Comparison of ENCODE assay signal across 10 mouse cellular contexts in genomic region chr2:170286773-170287172, GRCm38 (mm10).
DNase-seq lines count a peak whose midpoint lies in the region; ATAC-seq and TF ChIP-seq lines count a peak whose summit lies in the region.
"Had no signal": no experiment of that assay in that cellular context is flagged by ENCODE, and none has a peak within 500 bp of the region (broad histone marks: within the 10 kb centered on the region; RNA-seq: fewer than 3 reads in every experiment).

No protein-coding gene starts in this region.

- peak overlapping the region; percentile 80 for H3K4me2 ChIP-seq in kidney, postnatal 0 days (ENCODE audit: low read length)
- H3K4me2 ChIP-seq in embryonic facial prominence, embryonic 14.5 days (ENCODE audit: low read depth, low read length), result peak overlapping the region; percentile 76
- peak overlapping the region; percentile 89 for H3K4me2 ChIP-seq in limb, embryonic 11.5 days (ENCODE audit: low read depth, severe bottlenecking)
- H3K4me2 ChIP-seq in neural tube, embryonic 13.5 days, result peak overlapping the region; percentile 69

- H3K4me3 ChIP-seq in kidney, postnatal 0 days (replicated peaks; ENCODE audit: low read depth, low read length), result no peak overlapping the region
- H3K4me3 ChIP-seq in embryonic facial prominence, embryonic 14.5 days (ENCODE audit: low read depth, low read length), result peak overlapping the region; percentile 40; the same call in 1 of the 2 replicates
- H3K4me3 ChIP-seq in limb, embryonic 11.5 days (ENCODE audit: low read depth, low read length), result peak overlapping the region; percentile 33; the same call in 1 of the 2 replicates
- no peak overlapping the region for H3K4me3 ChIP-seq in neural tube, embryonic 13.5 days

- H3K27ac ChIP-seq in kidney, postnatal 0 days, result peak overlapping the region; percentile 86
- H3K27ac ChIP-seq in embryonic facial prominence, embryonic 14.5 days (replicated peaks; ENCODE audit: low read depth, low read length), result peak overlapping the region; percentile 79
- no peak overlapping the region for H3K27ac ChIP-seq in limb, embryonic 11.5 days (replicated peaks; ENCODE audit: low read depth, low read length)
- H3K27ac ChIP-seq in neural tube, embryonic 13.5 days (replicated peaks), result peak overlapping the region; percentile 79

- peak; percentile 50 for DNase-seq in kidney, postnatal 0 days (ENCODE audit: low spot score)
- no peak for DNase-seq in kidney, postnatal 36 days
- DNase-seq in embryonic facial prominence, embryonic 14.5 days (ENCODE audit: low spot score), result peak; percentile 56
- DNase-seq in limb, embryonic 11.5 days (ENCODE audit: low spot score), result no peak
- DNase-seq in thymus, postnatal 36 days, result no peak
- DNase-seq: cerebellum, adult 18-20 months had no signal

- H3K9me3 ChIP-seq in kidney, postnatal 0 days (replicated peaks; ENCODE audit: low read length), result no peaks in the 10 kb centered on the region
- no peaks in the 10 kb centered on the region for H3K9me3 ChIP-seq in embryonic facial prominence, embryonic 14.5 days (ENCODE audit: control insufficient read depth, low read length)
- H3K9me3 ChIP-seq in limb, embryonic 11.5 days (ENCODE audit: control insufficient read depth, low read length), result no peaks in the 10 kb centered on the region
- no peaks in the 10 kb centered on the region for H3K9me3 ChIP-seq in neural tube, embryonic 13.5 days
- H3K9me3 ChIP-seq: G1E had no signal

- H3K36me3 ChIP-seq in kidney, postnatal 0 days (ENCODE audit: insufficient read depth, low read length), result no peaks in the 10 kb centered on the region
- no peaks in the 10 kb centered on the region for H3K36me3 ChIP-seq in embryonic facial prominence, embryonic 14.5 days (ENCODE audit: control insufficient read depth, insufficient read depth, low read length)
- H3K36me3 ChIP-seq in limb, embryonic 11.5 days (ENCODE audit: control insufficient read depth, insufficient read depth, low read length), result no peaks in the 10 kb centered on the region
- no peaks in the 10 kb centered on the region for H3K36me3 ChIP-seq in neural tube, embryonic 13.5 days
- H3K36me3 ChIP-seq: G1E had no signal

- peak overlapping the region; percentile 53; the same call in 1 of the 2 replicates for H3K9ac ChIP-seq in kidney, postnatal 0 days (ENCODE audit: low read depth, low read length)
- H3K9ac ChIP-seq in embryonic facial prominence, embryonic 14.5 days (ENCODE audit: low read depth, low read length), result peak overlapping the region; percentile 59; the same call in 1 of the 2 replicates
- peak overlapping the region; percentile 66 for H3K9ac ChIP-seq in limb, embryonic 11.5 days (ENCODE audit: low read length)
- H3K9ac ChIP-seq in neural tube, embryonic 13.5 days, result no peak overlapping the region

- peaks cover 19% of the 10 kb centered on the region for H3K4me1 ChIP-seq in kidney, postnatal 0 days (replicated peaks; ENCODE audit: insufficient read depth, low read length)
- H3K4me1 ChIP-seq in embryonic facial prominence, embryonic 14.5 days (ENCODE audit: control insufficient read depth, insufficient read depth, low read length), result peaks cover 28% of the 10 kb centered on the region
- H3K4me1 ChIP-seq in limb, embryonic 11.5 days (ENCODE audit: control insufficient read depth, insufficient read depth, low read length), result peaks cover 3% of the 10 kb centered on the region; the same call in 1 of the 2 replicates
- H3K4me1 ChIP-seq in neural tube, embryonic 13.5 days (replicated peaks), result peaks cover 31% of the 10 kb centered on the region

- no peak for TF ChIP-seq CTCF in kidney, postnatal 0 days (IDR thresholded peaks at IDR 0.05; ENCODE audit: low read depth)

- ATAC-seq in kidney, postnatal 0 days (replicated peaks; ENCODE audit: low FRiP score, low read depth), result no peak
- ATAC-seq in embryonic facial prominence, embryonic 14.5 days (ENCODE audit: low read depth), result no peak
- ATAC-seq in limb, embryonic 11.5 days (ENCODE audit: insufficient number of reproducible peaks, low FRiP score, low TSS enrichment, low read depth), result no peak
- ATAC-seq in neural tube, embryonic 13.5 days (ENCODE audit: low read depth), result 0 out of 2 replicates have a peak, but pooled peaks have one; percentile 20
- no peak for ATAC-seq in erythroblast, adult 5-6 weeks (replicated peaks; ENCODE audit: low FRiP score, poor library complexity, severe bottlenecking)
- ATAC-seq in activated CD4-positive, CD25-positive, alpha-beta regulatory T cell, adult 4 months, result no peak

- WGBS in kidney, postnatal 0 days, result 16% methylated on average over 8 of the region's 8 CpGs
- 15% methylated on average over 8 of the region's 8 CpGs for WGBS in embryonic facial prominence, embryonic 14.5 days
- 7% methylated on average over 8 of the region's 8 CpGs for WGBS in limb, embryonic 11.5 days
- WGBS in neural tube, embryonic 13.5 days, result 6% methylated on average over 8 of the region's 8 CpGs

- no peaks in the 10 kb centered on the region for H3K27me3 ChIP-seq in kidney, postnatal 0 days (ENCODE audit: insufficient read depth, low read length)
- no peaks in the 10 kb centered on the region for H3K27me3 ChIP-seq in embryonic facial prominence, embryonic 14.5 days (replicated peaks; ENCODE audit: control insufficient read depth, insufficient read depth, low read length)
- H3K27me3 ChIP-seq in limb, embryonic 11.5 days (ENCODE audit: control insufficient read depth, insufficient read depth, low read length), result no peaks in the 10 kb centered on the region
- H3K27me3 ChIP-seq in neural tube, embryonic 13.5 days, result peaks cover 9% of the 10 kb centered on the region; the same call in 1 of the 2 replicates

Comparison
In these comparisons a context has a peak if more than half of its experiments do, and no peak if none do; other contexts are left out.
1. DNase-seq: peak in kidney, postnatal 0 days (single experiment) and embryonic facial prominence, embryonic 14.5 days (single experiment); none in kidney, postnatal 36 days (0 of 2), limb, embryonic 11.5 days (single experiment) and thymus, postnatal 36 days (0 of 2).
2. H3K4me3 ChIP-seq: peak in embryonic facial prominence, embryonic 14.5 days (single experiment) and limb, embryonic 11.5 days (single experiment); none in kidney, postnatal 0 days (single experiment) and neural tube, embryonic 13.5 days (single experiment).
3. Peak in every context shown above with its lines, with median percentiles within 50 percentile points of each other: H3K4me2 ChIP-seq.